Mouse (Mus musculus): Measurements from ENCODE around the gene Ccdc73. TPM values are rescaled to one million over a fixed set of nuclear protein-coding genes. Genes with fewer than 3 reads are reported as not detected.
A peak's percentile ranks its signal among the peaks of the same experiment; 100 is the strongest.
"Not testable (repeated sequence)": the region's sequence is repeated elsewhere in the genome, so short reads cannot be mapped to it uniquely, and the experiment has no call there.

Gene Ccdc73
- polyA plus RNA-seq (2015; fragmentation: Nextera tagmentation; extraction: Ambion mirVana) = 4.6 and 5.8 TPM in 2 replicates

GRCm38 (mm10) chr2:104867282-104867855, at the start of gene Ccdc73:
TSS of gene Ccdc73 (plus strand) at chr2:104867805.
- Histone ChIP-seq H3K27me3 (replicated peaks) (no peaks in the 10 kb centered on the region), H3K27ac (no peak within 1 kb of the TSS), H3K9ac (no peak within 1 kb of the TSS), H3K4me2 (replicated peaks) (no peak within 1 kb of the TSS), H3K36me3 (no peaks in the 10 kb centered on the region), H3K9me3 (no peaks in the 10 kb centered on the region), H3K4me1 (replicated peaks) (no peaks in the 10 kb centered on the region), H3K4me3 (replicated peaks) (no peak within 1 kb of the TSS)
- 88% methylated on average over 13 of the region's 13 CpGs for WGBS
- ATAC-seq = no peak

DNA sequence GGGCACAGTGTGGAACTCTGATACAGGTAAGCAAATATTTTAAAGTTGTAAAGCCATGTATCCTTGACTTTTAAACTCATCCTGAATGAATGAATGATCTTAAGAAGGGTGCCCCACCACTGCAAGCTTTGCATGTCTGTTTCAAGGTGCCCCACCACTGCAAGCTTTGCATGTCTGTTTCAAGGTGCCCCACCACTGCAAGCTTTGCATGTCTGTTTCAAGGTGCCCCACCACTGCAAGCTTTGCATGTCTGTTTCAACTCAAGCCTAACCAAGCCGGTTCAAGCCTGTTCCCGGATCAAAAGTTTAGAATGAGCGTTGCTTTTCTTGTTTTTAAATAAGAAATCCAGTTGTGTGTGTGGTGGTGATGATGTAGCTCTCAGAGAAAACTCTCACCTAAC, 48.8 kb upstream of the Ccdc73 start:
- not testable (repeated sequence) for H3K4me2 ChIP-seq (replicated peaks); H3K4me1 ChIP-seq (replicated peaks); H3K9ac ChIP-seq; ATAC-seq; H3K9me3 ChIP-seq; H3K27ac ChIP-seq; H3K36me3 ChIP-seq; H3K4me3 ChIP-seq (replicated peaks); H3K27me3 ChIP-seq (replicated peaks)
- WGBS = 94% methylated on average over 3 of the region's 3 CpGs

- H3K4me2 ChIP-seq (replicated peaks) = no peak overlapping the region
- H3K4me3 ChIP-seq (replicated peaks) = no peak overlapping the region
- H3K9me3 ChIP-seq = no peaks in the 10 kb centered on the region
- H3K9ac ChIP-seq = no peak overlapping the region
- no peak for ATAC-seq
- no peak overlapping the region for H3K27ac ChIP-seq
- H3K4me1 ChIP-seq (replicated peaks) = no peaks in the 10 kb centered on the region
- WGBS = 92% methylated on average over 4 of the region's 4 CpGs
- H3K27me3 ChIP-seq (replicated peaks) = no peaks in the 10 kb centered on the region
- no peaks in the 10 kb centered on the region for H3K36me3 ChIP-seq
Measured at GRCm38 (mm10) chr2:104826191-104826590, 41.4 kb upstream of the Ccdc73 start.

DNA sequence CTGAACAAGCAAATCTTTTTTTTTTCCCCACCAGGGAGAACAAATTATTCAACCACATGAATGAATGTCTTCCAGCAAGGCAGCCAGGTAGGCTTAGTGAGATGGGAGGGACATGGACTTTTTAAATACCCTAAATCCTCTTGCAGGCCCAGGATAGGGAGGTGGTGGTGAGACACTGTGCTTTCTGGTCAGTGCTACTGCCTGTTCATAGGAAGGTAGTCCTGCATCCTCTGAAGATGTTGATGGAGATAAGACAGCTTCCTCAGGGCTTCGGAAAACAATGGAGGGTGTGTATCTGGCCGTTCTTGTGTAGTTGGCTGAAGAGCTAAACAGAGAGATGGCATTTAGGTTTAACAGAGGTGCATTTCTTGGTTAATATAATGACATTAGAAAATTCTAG, 35.1 kb upstream of the Ccdc73 start:
- Histone ChIP-seq H3K4me2 (replicated peaks) (no peak overlapping the region), H3K4me1 (replicated peaks) (no peaks in the 10 kb centered on the region), H3K9ac (no peak overlapping the region), H3K36me3 (no peaks in the 10 kb centered on the region), H3K9me3 (no peaks in the 10 kb centered on the region), H3K4me3 (replicated peaks) (no peak overlapping the region), H3K27ac (no peak overlapping the region), H3K27me3 (replicated peaks) (no peaks in the 10 kb centered on the region)
- ATAC-seq = no peak
- WGBS = 87% methylated on average over 2 of the region's 2 CpGs

DNA sequence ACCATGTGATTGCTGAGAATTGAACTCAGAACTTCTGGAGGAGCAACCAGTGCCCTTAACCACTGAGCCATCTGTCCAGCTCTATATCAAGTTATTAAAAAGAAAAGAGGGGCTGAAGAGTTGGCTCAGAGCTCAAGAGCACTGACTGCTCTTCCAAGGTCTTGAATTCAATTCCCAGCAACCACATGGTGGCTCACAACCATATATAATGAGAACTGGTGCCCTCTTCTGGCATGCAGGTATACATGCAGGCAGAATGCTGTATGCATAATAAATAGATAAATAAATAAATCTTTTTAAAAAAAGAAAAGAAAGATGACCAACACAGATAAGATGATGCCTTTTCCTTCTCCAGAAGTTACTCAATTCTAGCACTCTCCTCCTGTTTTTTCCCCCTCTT, 26.6 kb upstream of the Ccdc73 start:
- Histone ChIP-seq H3K4me1 (replicated peaks) (no peaks in the 10 kb centered on the region), H3K36me3 (no peaks in the 10 kb centered on the region), H3K4me3 (replicated peaks) (no peak overlapping the region), H3K9ac (no peak overlapping the region), H3K4me2 (replicated peaks) (no peak overlapping the region), H3K27ac (no peak overlapping the region), H3K27me3 (replicated peaks) (no peaks in the 10 kb centered on the region), H3K9me3 (no peaks in the 10 kb centered on the region)
- ATAC-seq = no peak

- WGBS = 88% methylated on average over 7 of the region's 7 CpGs
Measured at GRCm38 (mm10) chr2:104841736-104842135, 25.9 kb upstream of the Ccdc73 start.

DNA sequence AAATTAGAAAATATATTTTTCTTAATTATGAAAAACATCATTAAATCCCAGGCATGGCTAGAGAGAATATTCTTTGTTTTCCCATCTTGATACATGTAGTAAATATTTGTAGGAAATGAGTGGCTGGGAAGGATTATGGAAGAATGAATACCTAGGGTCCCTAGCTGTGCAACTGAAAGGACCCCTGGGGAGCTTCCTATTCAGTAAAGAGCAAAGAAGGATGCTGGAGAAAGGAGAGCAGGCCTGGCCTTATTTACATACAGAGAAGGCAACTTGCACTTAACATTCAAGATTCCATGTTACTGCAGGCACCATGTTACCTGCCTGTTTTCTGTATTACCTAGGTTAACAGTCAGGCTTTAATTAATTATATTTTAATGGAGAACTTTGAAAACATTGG, 25.0 kb upstream of the Ccdc73 start:
- H3K4me1 ChIP-seq (replicated peaks) = no peaks in the 10 kb centered on the region
- H3K27ac ChIP-seq = no peak overlapping the region
- no peak overlapping the region for H3K4me2 ChIP-seq (replicated peaks)
- H3K27me3 ChIP-seq (replicated peaks) = no peaks in the 10 kb centered on the region
- H3K4me3 ChIP-seq (replicated peaks) = no peak overlapping the region
- H3K9me3 ChIP-seq = no peaks in the 10 kb centered on the region
- H3K9ac ChIP-seq = no peak overlapping the region
- ATAC-seq = no peak
- no peaks in the 10 kb centered on the region for H3K36me3 ChIP-seq

More at GRCm38 (mm10) chr2:104841736-104842135, 25.9 kb upstream of the Ccdc73 start:
- ATAC-seq = no peak
- Histone ChIP-seq H3K9ac (no peak overlapping the region), H3K27me3 (replicated peaks) (no peaks in the 10 kb centered on the region), H3K9me3 (no peaks in the 10 kb centered on the region), H3K4me2 (replicated peaks) (no peak overlapping the region), H3K4me1 (replicated peaks) (no peaks in the 10 kb centered on the region), H3K4me3 (replicated peaks) (no peak overlapping the region), H3K27ac (no peak overlapping the region), H3K36me3 (no peaks in the 10 kb centered on the region)

GRCm38 (mm10) chr2:104846638-104847414, 20.8 kb upstream of the Ccdc73 start:
- Histone ChIP-seq H3K4me1 (replicated peaks) (0 out of 2 replicates have a peak, but pooled peaks cover 2% of the 10 kb centered on the region), H3K9ac (no peak overlapping the region), H3K4me3 (replicated peaks) (no peak overlapping the region), H3K27me3 (replicated peaks) (no peaks in the 10 kb centered on the region), H3K4me2 (replicated peaks) (no peak overlapping the region), H3K36me3 (no peaks in the 10 kb centered on the region), H3K27ac (no peak overlapping the region), H3K9me3 (no peaks in the 10 kb centered on the region)
- no peak for ATAC-seq
- WGBS = 60% methylated on average over 4 of the region's 4 CpGs

GRCm38 (mm10) chr2:104847645-104848044, 20.0 kb upstream of the Ccdc73 start:
- Histone ChIP-seq H3K27me3 (replicated peaks) (no peaks in the 10 kb centered on the region), H3K9me3 (no peaks in the 10 kb centered on the region), H3K4me2 (replicated peaks) (no peak overlapping the region), H3K4me3 (replicated peaks) (no peak overlapping the region), H3K9ac (no peak overlapping the region), H3K36me3 (no peaks in the 10 kb centered on the region), H3K4me1 (replicated peaks) (0 out of 2 replicates have a peak, but pooled peaks cover 2% of the 10 kb centered on the region), H3K27ac (no peak overlapping the region)
- WGBS = 47% methylated on average over 2 of the region's 2 CpGs
- ATAC-seq = no peak

GRCm38 (mm10) chr2:104848235-104849161, 19.1 kb upstream of the Ccdc73 start:
- Histone ChIP-seq H3K27me3 (replicated peaks) (no peaks in the 10 kb centered on the region), H3K9ac (no peak overlapping the region), H3K27ac (no peak overlapping the region), H3K4me3 (replicated peaks) (peak overlapping the region; percentile 55), H3K4me2 (replicated peaks) (peak overlapping the region; percentile 96), H3K36me3 (no peaks in the 10 kb centered on the region), H3K9me3 (no peaks in the 10 kb centered on the region), H3K4me1 (replicated peaks) (0 out of 2 replicates have a peak, but pooled peaks cover 2% of the 10 kb centered on the region)
- 25% methylated on average over 16 of the region's 16 CpGs for WGBS
- ATAC-seq = peak; percentile 9; the same call in 1 of the 2 replicates

DNA sequence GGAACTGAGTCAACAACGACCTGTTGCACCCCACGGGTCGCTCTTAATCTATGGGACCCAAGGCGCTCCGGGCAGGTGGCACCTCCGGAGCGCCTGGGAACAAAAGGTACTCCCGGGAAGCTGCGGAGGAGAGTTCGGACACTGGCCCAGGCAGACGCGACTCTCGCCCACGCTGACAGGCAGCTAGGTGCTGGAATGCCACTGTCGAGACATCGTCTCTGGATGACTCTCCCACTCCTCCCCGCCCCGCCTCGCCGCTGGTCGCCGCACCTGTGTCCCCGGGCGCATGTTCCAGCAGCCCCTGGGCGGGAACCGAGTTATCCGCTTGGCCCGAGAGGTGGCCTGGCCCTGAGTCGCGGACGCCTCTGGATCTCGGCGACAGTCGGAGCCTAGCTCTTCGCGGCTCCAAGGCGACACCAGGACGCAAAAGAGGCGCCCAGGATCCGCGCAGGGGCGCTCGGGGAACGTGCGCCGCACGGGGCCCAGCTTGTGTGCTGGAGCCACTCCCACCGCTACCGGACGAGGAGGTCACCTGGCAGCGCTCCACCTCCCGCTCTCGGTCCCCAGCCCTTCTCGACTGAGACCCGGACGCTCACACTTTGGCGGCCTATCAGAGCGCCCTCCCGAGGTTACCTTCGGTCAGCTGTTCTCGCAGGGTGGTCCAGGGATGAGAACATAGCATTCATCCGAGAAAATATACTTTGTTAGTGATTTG, 18.2 kb upstream of the Ccdc73 start, which contains the start of gene Prrg4:
Gene Prrg4 (minus strand): TSS at position 601 of the 715 bp plus-strand sequence.
- H3K9ac ChIP-seq = peak within 1 kb of the TSS; percentile 51
- no peaks in the 10 kb centered on the region for H3K36me3 ChIP-seq
- peak within 1 kb of the TSS; percentile 55 for H3K4me3 ChIP-seq (replicated peaks)
- H3K9me3 ChIP-seq = no peaks in the 10 kb centered on the region
- WGBS = under 1% methylated on average over 62 of the region's 62 CpGs
- 0 out of 2 replicates have a peak, but pooled peaks cover 2% of the 10 kb centered on the region for H3K4me1 ChIP-seq (replicated peaks)
- H3K27ac ChIP-seq = no peak within 1 kb of the TSS
- peak; percentile 93 for ATAC-seq
- H3K4me2 ChIP-seq (replicated peaks) = peak within 1 kb of the TSS; percentile 96
- no peaks in the 10 kb centered on the region for H3K27me3 ChIP-seq (replicated peaks)

Data from intestine, embryonic 15.5 days (tissue).